Mouse (Mus musculus) lung, postnatal 0 days (tissue): ENCODE data around the gene Cntnap2.

ENCODE experiments used
- CTCF ChIP-seq: IDR thresholded peaks from 2 replicates; pipeline ENCODE4 v1.5.1; 2016; ENCODE audit warnings: antibody characterized with exemption, mild to moderate bottlenecking
- EP300 ChIP-seq: IDR thresholded peaks from 2 replicates; pipeline ENCODE4 v1.6.1; 2016; ENCODE audit warnings: antibody characterized with exemption, mild to moderate bottlenecking, control low read depth

DNA sequence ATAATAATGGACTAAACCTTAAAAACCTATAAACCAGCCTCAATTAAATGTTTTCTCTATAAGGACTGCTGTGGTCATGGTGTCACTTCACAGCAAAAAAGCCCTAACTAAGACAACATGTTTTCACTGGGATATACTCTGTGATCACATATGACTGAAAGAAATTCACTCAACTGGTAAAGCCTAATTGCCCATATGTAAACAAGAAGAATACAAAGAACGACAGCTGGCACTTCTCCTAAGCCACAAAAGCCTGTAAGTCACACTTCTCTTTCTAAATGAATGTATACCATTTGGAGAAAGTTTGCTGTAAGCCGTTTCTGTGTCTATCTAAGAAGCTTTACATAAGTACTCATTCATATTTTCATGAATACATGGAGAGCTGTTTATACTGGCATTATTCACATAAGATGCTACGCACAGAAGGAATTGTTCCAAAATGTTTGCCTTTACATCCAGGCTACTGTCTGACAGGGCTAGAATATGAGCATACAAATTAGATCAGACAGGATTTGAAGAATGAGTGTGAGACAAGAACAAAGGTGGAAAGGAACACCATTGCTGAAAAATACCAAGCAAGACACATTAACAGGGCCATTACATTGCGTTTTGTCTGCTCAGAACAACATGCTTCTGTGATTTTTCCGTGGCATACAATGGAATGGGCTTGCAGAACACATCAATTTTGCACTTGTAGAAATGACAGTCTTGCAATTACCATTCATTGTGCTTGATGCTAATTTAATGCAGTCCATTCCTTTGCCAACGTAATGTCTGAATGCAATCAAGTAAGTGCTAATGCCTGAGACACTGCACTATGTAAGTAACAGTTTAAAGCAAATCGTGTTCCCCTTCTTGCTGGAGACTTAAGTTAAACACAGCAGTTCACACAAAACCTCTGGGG is 1991.4 kb downstream of the Cntnap2 start:
- TF ChIP-seq EP300 (no peak), CTCF (no peak)
